Mouse (Mus musculus) embryonic facial prominence, embryonic 12.5 days (tissue): ENCODE measurements around the gene Mroh9. TPM values are rescaled to one million over a fixed set of nuclear protein-coding genes. Genes with fewer than 3 reads are reported as not detected.

Experiments
- ATAC-seq: fragments of 200-750 bp; cut with Nextera tagmentation; 2 replicates; pipeline ENCODE4 v1.8.0; 2017; ENCODE audit not compliant: insufficient number of reproducible peaks, insufficient read depth, low FRiP score, low TSS enrichment
- H3K27ac ChIP-seq: fragments of 300-500 bp; sonication (generic); 2 replicates; pipeline ENCODE4 v1.5.1; 2016; ENCODE audit warnings: mild to moderate bottlenecking
- H3K27me3 ChIP-seq: fragments of 300-500 bp; sonication (generic); 2 replicates; pipeline ENCODE4 v1.6.1; 2016; ENCODE audit warnings: mild to moderate bottlenecking, moderate library complexity
- H3K36me3 ChIP-seq: fragments of 300-500 bp; sonication (generic); 2 replicates; pipeline ENCODE4 v1.6.1; 2016; ENCODE audit warnings: mild to moderate bottlenecking
- H3K4me1 ChIP-seq: fragments of 300-500 bp; sonication (generic); 2 replicates; pipeline ENCODE4 v1.6.1; 2016
- H3K4me2 ChIP-seq: fragments of 300-500 bp; sonication (generic); replicated peaks from 2 replicates; pipeline ENCODE4 v1.6.1; 2016; ENCODE audit warnings: mild to moderate bottlenecking, moderate library complexity
- H3K4me3 ChIP-seq: fragments of 300-500 bp; sonication (generic); 2 replicates; pipeline ENCODE4 v1.5.1; 2016; ENCODE audit warnings: mild to moderate bottlenecking
- H3K9ac ChIP-seq: fragments of 300-500 bp; sonication (generic); 2 replicates; pipeline ENCODE4 v1.6.1; 2016; ENCODE audit warnings: mild to moderate bottlenecking, moderate library complexity
- H3K9me3 ChIP-seq: fragments of 300-500 bp; sonication (generic); 2 replicates; pipeline ENCODE4 v1.6.1; 2016; ENCODE audit warnings: mild to moderate bottlenecking, moderate library complexity
- WGBS: fragments of 180-500 bp; shearing (Covaris S2); methylation state at CpG from one replicate; pipeline ENCODE4 v1.1.7; 2016; 5-methylcytosine and 5-hydroxymethylcytosine counted together
- polyA plus RNA-seq: library from polyadenylated mRNA; unstranded; fragments of >200 nt; fragmentation: Nextera tagmentation; extraction: Ambion mirVana; gene quantifications from 2 replicates; pipeline ENCODE4 v1.2.1, GENCODE M21; 2016

The Mroh9 gene
- polyA plus RNA-seq: not detected in 2 replicates

DNA sequence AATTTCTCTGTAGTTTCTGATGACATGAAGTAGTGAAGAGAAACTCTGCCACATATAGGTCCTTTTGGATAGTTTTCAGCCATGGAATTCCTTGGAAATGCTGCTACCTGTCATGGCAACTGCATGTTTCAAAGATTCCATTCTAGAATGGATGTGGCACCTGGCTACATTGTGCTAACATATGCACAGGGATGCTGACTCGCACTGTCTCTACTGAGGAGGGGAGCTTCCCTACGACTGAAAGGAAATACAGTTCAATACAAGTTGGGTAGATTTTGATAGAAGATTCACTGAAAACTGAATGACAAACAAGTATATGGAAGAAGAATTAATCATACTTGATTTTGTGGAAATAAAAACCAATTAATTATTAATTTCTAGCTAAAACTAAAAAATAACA lies at the start of gene Mroh9:
Gene Mroh9, minus strand, starts transcription at position 101 of the 400 bp plus-strand sequence.
- no peak within 1 kb of the TSS for H3K9ac ChIP-seq
- no peak within 1 kb of the TSS for H3K4me3 ChIP-seq
- no peaks in the 10 kb centered on the region for H3K27me3 ChIP-seq
- no peaks in the 10 kb centered on the region for H3K36me3 ChIP-seq
- no peak within 1 kb of the TSS for H3K27ac ChIP-seq
- no peaks in the 10 kb centered on the region for H3K9me3 ChIP-seq
- no peak within 1 kb of the TSS for H3K4me2 ChIP-seq
- ATAC-seq: no peak
- 92% methylated on average over 2 of the region's 2 CpGs for WGBS
- H3K4me1 ChIP-seq: no peaks in the 10 kb centered on the region

DNA sequence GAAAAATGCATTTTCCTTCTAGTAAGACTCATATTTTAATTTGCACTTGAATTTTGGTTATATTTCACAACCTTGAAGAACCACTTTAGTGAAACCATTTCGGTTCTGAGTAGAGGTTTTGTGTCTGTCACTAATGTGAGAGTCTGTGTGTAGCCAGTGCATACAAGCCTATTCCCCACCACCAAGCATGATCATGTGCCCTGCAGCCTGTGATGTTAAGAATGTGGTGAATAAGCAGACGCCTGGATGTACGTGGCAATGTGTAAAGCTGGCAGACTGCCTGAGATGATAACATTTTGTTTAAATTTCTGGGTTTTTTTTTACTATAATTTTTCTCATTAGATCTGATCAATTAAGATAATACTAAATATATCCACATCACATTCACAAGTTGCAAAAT lies 44.5 kb upstream of the Mroh9 start:
- H3K36me3 ChIP-seq: no peaks in the 10 kb centered on the region
- no peak overlapping the region for H3K4me3 ChIP-seq
- H3K9me3 ChIP-seq: no peaks in the 10 kb centered on the region
- H3K4me2 ChIP-seq: no peak overlapping the region
- no peak for ATAC-seq
- H3K9ac ChIP-seq: no peak overlapping the region
- H3K4me1 ChIP-seq: peaks cover 3% of the 10 kb centered on the region; the same call in 1 of the 2 replicates
- 24% methylated on average over 3 of the region's 3 CpGs for WGBS
- H3K27me3 ChIP-seq: no peaks in the 10 kb centered on the region
- peak overlapping the region; percentile 67 for H3K27ac ChIP-seq

GRCm38 (mm10) chr1:163129129-163129900 lies 43.8 kb upstream of the Mroh9 start:
- H3K36me3 ChIP-seq: no peaks in the 10 kb centered on the region
- WGBS: 27% methylated on average over 9 of the region's 9 CpGs
- H3K27me3 ChIP-seq: no peaks in the 10 kb centered on the region
- peaks cover 3% of the 10 kb centered on the region; the same call in 1 of the 2 replicates for H3K4me1 ChIP-seq
- peak overlapping the region; percentile 72 for H3K27ac ChIP-seq
- 0 out of 2 replicates have a peak, but pooled peaks have one; percentile 60 for ATAC-seq
- H3K9me3 ChIP-seq: no peaks in the 10 kb centered on the region
- no peak overlapping the region for H3K4me2 ChIP-seq
- H3K4me3 ChIP-seq: no peak overlapping the region
- H3K9ac ChIP-seq: no peak overlapping the region

DNA sequence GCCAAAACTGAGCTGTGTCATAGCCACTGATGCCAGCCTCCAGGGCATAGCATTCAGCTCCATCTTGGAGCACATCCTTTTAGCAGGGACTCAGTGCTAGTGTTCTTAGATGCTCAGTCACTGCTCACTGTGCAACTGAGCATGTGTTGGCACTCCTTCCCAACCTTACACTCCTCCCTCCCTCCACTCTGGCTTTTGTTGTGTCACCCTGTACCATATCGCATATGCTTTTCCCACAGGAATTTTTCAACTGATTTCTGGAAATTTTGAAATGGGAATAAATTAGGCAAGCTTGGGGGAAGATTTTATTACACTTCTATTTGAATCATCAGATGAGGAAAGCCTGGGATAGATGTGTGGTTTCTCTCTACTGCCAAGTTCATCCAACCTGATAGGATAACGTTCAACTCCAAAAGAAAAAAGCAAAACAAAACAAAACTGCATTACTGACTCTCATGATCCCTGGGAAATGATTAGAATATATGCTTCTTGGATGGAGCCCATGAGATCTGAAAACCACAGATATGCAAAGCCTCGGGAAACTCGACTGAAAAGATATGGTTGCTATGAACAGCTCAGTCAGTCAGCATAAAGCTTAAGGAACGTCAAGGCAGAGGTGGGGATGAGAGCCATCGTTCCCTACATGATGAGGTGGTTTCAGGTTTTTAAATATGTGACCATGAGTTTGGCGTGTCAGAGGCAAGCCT lies 40.9 kb upstream of the Mroh9 start:
- 48% methylated on average over 7 of the region's 7 CpGs for WGBS
- Histone ChIP-seq H3K36me3 (no peaks in the 10 kb centered on the region), H3K4me3 (no peak overlapping the region), H3K4me2 (no peak overlapping the region), H3K27ac (0 out of 2 replicates have a peak overlapping the region, but pooled peaks have one; percentile 36), H3K9ac (no peak overlapping the region), H3K9me3 (no peaks in the 10 kb centered on the region), H3K4me1 (peaks cover 3% of the 10 kb centered on the region; the same call in 1 of the 2 replicates), H3K27me3 (no peaks in the 10 kb centered on the region)
- ATAC-seq: peak; percentile 68; the same call in 1 of the 2 replicates

DNA sequence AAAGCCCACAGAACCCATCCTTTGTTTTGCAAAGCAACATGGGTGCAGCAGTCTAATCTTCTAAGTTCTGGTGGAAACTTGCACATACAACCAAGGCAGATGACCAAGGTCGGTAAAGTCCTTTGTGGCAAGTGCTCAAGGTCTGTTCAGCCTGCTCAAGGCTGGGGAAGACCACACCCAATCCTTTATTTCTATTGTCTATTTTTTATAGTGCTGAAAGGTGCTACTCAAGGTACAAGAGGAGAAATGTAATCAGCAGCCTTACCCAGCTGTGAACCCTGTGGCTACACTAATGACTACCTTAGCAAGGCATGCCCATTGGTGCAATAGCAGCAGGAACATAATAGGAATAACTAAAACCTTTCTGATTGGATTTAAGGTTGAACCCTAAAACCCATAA lies 36.9 kb upstream of the Mroh9 start:
- Histone ChIP-seq H3K4me2 (no peak overlapping the region), H3K4me3 (no peak overlapping the region), H3K27me3 (no peaks in the 10 kb centered on the region), H3K9ac (no peak overlapping the region), H3K27ac (no peak overlapping the region), H3K9me3 (no peaks in the 10 kb centered on the region), H3K4me1 (no peaks in the 10 kb centered on the region), H3K36me3 (no peaks in the 10 kb centered on the region)
- 80% methylated on average over 1 of the region's 1 CpGs for WGBS
- no peak for ATAC-seq

- Histone ChIP-seq H3K4me1 (no peaks in the 10 kb centered on the region), H3K27me3 (no peaks in the 10 kb centered on the region), H3K4me2 (no peak overlapping the region), H3K4me3 (no peak overlapping the region), H3K27ac (no peak overlapping the region), H3K9ac (no peak overlapping the region), H3K36me3 (no peaks in the 10 kb centered on the region), H3K9me3 (no peaks in the 10 kb centered on the region)
- WGBS: 38% methylated on average over 8 of the region's 8 CpGs
- no peak for ATAC-seq
These were observed 28.1 kb upstream of the Mroh9 start for GRCm38 (mm10) chr1:163113461-163114174.

- H3K4me3 ChIP-seq: no peak overlapping the region
- ATAC-seq: no peak
- no peaks in the 10 kb centered on the region for H3K27me3 ChIP-seq
- WGBS: 88% methylated on average over 4 of the region's 4 CpGs
- H3K9ac ChIP-seq: no peak overlapping the region
- no peaks in the 10 kb centered on the region for H3K4me1 ChIP-seq
- no peak overlapping the region for H3K4me2 ChIP-seq
- H3K27ac ChIP-seq: no peak overlapping the region
- H3K9me3 ChIP-seq: no peaks in the 10 kb centered on the region
- H3K36me3 ChIP-seq: no peaks in the 10 kb centered on the region
These were observed 27.2 kb upstream of the Mroh9 start for GRCm38 (mm10) chr1:163112482-163113164.

GRCm38 (mm10) chr1:163104960-163105359 lies 19.5 kb upstream of the Mroh9 start:
- no peak overlapping the region for H3K27ac ChIP-seq
- no peaks in the 10 kb centered on the region for H3K27me3 ChIP-seq
- no peaks in the 10 kb centered on the region for H3K4me1 ChIP-seq
- H3K4me3 ChIP-seq: no peak overlapping the region
- whole genome bisulfite sequencing: 62% methylated on average over 1 of the region's 1 CpGs
- H3K9me3 ChIP-seq: no peaks in the 10 kb centered on the region
- no peak overlapping the region for H3K9ac ChIP-seq
- ATAC-seq: no peak
- no peak overlapping the region for H3K4me2 ChIP-seq
- H3K36me3 ChIP-seq: no peaks in the 10 kb centered on the region

DNA sequence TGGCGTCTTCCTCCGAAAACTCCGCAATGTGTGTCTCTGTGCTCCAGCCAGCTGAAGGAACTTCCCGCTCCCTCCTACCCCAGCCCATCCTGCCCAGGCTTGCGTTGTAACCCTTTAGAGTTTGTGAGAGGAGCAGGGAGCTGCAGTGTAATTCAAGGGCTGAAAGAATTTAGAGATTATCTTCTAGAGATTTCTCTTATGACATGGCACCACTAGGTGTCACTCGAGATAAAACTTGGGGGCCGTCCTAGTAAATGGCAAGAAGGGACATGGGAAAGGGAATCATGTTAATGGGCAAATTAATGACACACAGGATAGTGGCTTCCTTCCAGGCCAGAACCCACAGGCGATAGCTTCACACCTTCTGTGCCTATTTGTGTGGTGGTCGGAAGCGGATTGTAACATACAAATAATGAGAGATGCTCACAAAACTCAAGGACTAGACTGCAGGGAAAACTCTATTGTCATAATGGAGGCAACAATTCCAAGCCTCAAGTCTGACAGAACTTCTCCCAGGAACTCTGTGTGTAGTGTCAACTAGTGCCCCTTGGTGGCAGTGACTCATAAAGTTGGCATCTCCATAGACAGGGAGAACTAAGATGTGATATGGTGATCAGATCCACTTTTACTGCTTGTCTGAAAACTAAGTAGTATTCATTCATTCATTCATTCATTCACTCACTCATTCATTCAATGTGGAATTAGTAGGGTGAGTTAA lies 6.1 kb upstream of the Mroh9 start:
- Histone ChIP-seq H3K36me3 (no peaks in the 10 kb centered on the region), H3K9ac (no peak overlapping the region), H3K9me3 (no peaks in the 10 kb centered on the region), H3K27ac (no peak overlapping the region), H3K27me3 (no peaks in the 10 kb centered on the region), H3K4me2 (no peak overlapping the region), H3K4me3 (no peak overlapping the region), H3K4me1 (no peaks in the 10 kb centered on the region)
- WGBS: 50% methylated on average over 10 of the region's 10 CpGs
- no peak for ATAC-seq

DNA sequence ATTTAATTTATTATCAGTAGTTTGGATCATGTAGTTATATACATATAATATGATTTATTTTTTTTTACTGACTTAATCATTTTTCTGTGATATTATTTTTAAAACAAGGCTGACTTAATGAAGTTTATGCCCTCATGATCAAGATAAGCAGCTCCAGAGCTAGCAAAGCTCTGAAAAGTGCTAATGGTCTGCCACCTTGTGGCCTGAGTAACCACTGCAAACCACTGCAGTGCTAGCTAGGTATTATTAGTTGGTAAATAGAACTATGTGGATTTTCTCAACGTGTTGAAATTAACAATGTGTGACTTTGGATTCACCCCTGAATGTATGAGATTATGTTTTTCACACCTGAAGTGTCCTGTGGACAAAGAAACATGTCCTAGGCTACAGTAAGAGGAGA lies 15.0 kb downstream of the Mroh9 start:
- no peak for ATAC-seq
- Histone ChIP-seq H3K9me3 (no peaks in the 10 kb centered on the region), H3K9ac (no peak overlapping the region), H3K4me1 (no peaks in the 10 kb centered on the region), H3K27me3 (no peaks in the 10 kb centered on the region), H3K4me3 (no peak overlapping the region), H3K27ac (no peak overlapping the region), H3K36me3 (no peaks in the 10 kb centered on the region), H3K4me2 (no peak overlapping the region)
- WGBS: 11% methylated on average over 1 of the region's 1 CpGs

GRCm38 (mm10) chr1:163060381-163060780 lies 25.1 kb downstream of the Mroh9 start:
- Histone ChIP-seq H3K4me2 (no peak overlapping the region), H3K9me3 (no peaks in the 10 kb centered on the region), H3K9ac (no peak overlapping the region), H3K36me3 (no peaks in the 10 kb centered on the region), H3K4me3 (no peak overlapping the region), H3K27ac (no peak overlapping the region), H3K27me3 (no peaks in the 10 kb centered on the region), H3K4me1 (no peaks in the 10 kb centered on the region)
- ATAC-seq: no peak
- WGBS: 69% methylated on average over 3 of the region's 3 CpGs
